Mouse (Mus musculus) frontal cortex, postnatal 14 days (tissue): Measurements from ENCODE around the gene Wdr90.
A peak's percentile ranks its signal among the peaks of the same experiment; 100 is the strongest.
"Not testable (repeated sequence)": the region's sequence is repeated elsewhere in the genome, so short reads cannot be mapped to it uniquely, and the experiment has no call there.

Source experiments
- DNase-seq, 2 experiments: peaks; one replicate each; pipeline ENCODE4 v3.0.0; 2022; ENCODE audit warnings: low spot score in 2 of 2

Wdr90 gene

DNA sequence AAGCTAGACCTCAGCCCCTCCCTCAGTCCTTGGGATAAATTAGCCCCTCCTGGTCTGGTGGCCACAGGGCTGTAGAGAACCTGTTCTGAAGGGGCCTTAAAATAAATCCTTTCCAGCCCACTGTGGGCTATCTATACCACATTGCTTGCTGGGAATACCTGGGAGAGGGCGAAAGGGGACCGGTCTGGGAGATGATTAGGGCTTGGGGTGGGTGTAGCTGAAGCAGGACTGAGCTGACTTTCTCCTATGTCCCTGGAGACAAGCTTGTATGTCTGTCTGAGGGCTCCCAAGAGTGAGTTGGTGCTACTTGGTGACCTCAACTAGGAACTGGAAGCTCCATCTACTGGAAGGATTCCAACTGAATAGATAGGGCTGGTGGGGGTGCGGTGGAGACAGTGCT, 15.7 kb upstream of the Wdr90 start:
- DNase-seq: no peak

DNA sequence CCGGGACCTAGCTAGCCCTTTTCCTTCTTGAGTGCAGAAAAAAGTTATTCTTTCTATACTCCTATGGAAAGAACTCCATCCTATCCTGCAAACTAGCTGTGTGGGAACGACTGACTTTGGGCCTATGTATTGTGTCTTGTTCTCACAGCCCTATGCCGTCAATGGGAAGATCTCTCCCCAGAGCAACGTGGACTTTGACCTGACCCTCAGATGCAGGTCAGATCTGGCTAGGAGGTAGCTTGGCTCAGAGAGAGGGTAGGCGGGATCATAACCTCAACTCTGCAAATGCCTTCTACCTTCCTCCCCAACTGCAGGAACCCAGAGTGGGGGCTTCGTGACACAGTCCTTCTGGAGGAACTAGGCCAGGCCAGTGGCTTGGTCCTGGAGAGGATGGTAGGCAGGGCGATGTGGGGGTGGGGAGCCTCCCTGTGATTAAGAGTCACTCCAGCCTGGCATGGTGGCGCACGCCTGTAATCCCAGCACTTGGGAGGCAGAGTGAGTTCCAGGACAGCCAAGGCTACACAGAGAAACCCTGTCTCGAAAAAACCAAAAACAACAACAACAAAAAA, 15.1 kb upstream of the Wdr90 start:
- DNase-seq: no peak

DNA sequence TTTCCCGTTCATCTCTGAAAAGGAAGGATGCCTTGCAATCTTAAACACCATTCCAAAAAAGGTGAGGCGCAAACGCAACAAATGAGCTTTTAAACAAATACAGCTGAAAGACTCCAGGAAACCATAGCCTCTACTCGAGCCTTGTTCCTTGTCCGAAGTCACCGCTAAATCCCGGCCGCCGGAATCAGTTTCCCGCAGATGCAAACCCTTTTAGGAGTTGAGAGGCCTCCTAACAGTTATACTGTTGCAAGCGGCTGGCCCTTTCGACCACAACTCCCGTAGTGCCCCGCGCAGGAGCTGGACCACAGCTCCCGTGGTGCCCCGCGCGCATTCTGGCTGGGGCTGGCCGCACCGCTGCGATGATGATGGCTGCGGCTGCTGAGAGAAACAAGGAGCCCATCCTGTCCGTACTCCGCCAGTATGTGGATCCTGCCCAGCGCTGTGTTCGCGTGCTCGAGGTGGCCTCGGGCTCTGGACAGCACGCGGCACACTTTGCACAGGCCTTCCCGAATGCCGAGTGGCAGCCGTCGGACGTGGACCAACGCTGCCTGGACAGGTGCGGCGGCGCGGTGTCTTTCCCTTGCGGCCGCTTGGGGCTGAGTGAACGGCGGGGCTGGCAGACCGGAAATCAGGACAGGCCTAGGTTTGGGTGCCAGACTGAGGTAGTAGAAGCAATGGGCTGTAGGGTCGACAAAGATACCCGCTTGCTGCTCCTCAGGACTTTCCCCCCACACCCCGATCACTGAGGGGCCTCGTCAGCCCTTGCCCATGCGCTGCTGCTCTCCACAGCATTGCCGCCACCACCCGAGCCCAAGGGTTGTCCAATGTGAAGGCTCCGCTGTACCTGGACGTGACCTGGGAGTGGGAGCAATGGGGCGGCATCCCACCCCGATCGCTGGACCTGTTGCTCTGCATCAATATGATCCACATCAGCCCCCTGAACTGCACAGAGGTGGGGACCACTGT, 14.2 kb upstream of the Wdr90 start:
- peak; percentile 84 to 88 for DNase-seq

DNA sequence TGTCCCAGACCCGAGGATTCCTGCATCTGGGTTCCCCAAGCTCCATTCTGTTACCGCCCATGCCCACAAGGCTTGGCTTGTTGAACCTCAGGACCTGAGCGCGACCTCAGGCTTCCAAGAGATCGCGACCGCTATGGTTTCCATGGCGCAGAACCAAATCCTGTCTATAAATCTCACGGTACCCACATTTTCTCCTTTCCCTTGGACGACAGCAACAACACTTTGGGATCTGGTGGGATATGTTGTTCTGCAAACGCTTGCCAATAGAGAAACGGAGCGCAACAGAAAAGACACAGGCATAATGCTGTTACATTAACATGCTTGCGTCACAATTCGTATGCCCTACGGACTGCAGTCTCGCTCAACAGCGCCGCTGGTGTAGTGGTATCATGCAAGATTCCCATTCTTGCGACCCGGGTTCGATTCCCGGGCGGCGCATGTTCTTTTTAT, 13.4 kb upstream of the Wdr90 start, which contains the start of gene Mettl26:
Gene Mettl26, plus strand, starts transcription at position 354 of the 450 bp plus-strand sequence.
- peak; percentile 93 to 100 for DNase-seq

DNA sequence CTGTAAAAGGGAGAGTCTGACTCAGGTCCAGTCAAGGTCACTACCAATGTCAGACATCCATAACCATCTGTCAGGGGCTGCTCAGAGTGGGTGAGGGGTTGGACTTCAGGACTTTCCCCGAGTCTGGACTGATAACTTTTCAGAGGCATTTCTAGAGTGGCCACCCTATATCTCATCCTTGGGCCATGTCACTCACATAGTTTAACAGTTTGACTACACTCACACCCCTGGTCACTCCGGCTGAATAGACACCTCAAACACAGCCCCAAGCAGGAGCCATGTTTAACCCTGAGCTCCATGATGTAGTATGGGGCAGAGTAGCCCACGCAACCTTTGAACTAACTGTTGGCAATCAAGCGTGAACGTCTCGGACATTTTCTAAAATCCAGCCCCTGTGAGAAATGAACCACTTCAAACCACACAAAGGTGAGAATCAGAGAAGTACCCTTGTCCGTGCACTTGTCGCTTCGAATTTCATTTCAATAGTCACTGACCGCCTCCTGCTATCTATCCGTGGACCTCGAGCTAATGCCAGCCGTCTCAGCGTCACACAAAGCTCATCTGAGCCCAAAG, 12.9 kb upstream of the Wdr90 start:
- DNase-seq: no peak

DNA sequence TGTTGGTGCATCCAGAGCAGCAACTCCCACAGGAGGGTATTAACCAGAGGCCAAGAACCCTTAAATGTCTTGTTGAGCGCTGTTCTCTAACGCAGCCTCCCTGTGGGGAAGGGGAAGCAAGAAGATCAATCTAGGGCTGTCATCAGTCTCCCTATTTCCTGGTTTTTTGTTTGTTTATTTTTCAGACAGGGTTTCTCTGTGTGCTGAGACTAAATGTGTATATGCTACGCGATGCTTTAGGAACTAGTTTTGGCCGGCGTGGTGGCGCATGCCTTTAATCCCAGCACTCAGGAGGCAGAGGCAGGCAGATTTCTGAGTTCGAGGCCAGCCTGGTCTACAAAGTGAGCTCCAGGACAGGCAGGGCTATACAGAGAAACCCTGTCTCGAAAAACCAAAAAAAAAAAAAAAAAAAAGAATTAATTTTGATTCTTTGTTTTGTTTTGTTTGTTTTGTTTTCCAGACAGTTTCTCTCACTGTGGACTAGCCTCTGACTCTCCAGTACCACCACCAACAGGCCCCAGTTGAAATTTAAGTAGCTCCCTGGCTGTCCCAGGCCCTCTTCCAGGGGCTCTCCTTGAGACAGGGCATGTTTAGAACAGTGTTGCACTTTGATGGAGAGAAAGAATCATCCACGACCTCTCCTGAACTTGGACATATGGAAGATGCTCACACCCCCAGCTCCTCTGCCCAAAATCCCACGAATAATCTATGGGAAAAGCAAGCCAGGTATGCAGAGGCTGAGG, 12.3 kb upstream of the Wdr90 start:
- no peak for DNase-seq

DNA sequence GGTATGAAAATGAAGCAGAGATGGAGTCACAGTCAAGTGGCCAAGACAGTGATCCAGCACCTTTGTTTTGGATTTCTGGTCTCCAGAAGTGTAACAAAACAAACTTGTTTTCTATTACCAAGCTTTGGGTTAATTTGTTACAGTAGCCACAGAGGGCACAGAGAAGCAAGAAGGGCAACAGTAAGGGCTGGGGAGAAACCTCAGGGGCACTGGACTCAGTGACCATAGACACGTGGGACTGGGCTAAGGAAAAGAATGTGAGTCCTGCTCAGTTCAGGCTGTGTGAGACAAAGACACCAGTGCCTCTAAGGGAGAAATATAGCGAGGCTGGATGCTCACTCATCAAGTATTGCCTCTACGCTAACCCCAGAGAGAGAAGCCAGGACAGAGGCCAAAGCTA, 11.4 kb upstream of the Wdr90 start:
- no peak for DNase-seq

DNA sequence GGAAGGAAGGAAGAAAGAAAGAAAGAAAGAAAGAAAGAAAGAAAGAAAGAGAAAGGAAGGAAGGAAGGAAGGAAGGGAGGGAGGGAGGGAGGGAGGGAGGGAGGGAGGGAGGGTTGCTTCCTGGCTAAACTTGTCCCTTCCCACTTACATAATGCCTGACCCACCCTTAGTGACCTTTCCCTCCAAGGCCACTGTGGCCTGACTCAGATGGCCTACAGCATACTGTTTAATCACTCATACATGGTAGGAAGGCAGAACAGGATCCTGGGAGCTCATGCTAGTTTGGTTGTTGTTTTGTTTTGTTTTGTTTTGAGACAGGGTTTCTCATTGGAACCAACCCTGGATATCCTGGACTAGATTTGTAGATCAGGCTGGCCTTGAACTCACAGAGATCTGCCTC, 10.3 kb upstream of the Wdr90 start:
- DNase-seq: not testable (repeated sequence)

DNA sequence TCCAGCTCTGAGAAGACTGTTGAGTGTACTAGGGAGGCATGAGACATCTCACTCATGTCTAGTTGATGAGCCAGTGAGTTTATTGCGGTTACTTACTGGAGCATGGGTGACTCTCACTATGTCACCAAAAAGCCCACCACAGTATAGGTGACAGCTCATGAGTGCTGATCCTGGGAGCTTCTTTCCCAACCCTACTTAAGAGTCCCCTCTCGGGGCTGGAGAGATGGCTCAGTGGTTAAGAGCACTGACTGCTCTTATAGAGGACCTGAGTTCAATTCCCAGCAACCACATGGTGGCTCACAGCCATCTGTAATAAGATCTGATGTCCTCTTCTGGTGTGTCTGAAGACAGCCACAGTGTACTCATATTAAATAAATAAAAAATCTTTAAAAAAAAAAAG, 8.7 kb upstream of the Wdr90 start:
- no peak for DNase-seq

DNA sequence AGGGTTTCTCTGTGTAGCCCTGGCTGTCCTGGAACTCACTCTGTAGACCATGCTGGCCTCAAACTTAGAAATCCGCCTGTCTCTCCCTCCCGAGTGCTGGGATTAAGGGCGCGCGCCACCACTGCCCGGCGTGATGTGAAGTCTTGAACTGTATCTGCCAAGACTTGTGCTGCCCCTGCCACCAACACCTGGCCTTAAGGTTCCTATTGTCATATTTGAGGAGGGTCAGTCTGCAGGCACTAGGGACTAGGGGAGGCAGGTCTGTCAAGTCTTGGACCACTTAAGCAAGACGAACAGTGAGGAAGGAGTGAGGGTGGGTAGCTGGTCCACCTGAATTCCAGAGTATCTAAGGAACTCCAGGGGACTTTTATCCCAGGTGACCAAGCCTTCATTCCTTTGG, 8.2 kb upstream of the Wdr90 start:
- no peak for DNase-seq

DNA sequence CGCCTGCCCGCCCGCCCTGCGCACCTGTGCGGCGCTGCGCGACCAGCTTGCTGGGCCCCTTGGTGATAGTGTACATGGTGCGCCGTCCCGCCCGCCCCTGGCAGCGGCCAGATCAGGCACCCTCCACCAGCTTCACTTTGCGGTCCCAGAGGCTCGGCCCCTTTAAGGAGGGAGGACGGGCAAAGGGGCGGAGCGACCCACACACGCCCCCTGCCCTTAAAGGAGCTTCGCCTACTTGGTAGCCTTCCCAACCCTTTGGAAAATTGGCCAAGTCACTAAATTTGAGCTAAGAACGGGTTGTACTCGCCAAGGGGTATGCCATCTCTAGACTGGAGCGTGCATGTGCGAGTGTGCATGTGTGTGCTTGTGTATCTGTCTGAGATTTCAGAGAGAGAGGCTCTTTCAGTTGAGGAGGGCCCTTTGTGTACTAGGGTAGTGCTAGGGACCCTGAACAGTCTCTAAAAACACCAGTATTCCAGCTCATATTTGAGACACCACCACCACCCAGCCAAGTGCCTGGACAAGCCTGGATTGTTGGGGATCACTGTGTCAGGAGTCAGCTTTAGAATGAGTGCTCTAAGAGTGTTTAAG, 7.4 kb upstream of the Wdr90 start, which contains the start of gene Mcrip2:
Gene Mcrip2, minus strand, starts transcription at position 164 of the 591 bp plus-strand sequence.
- DNase-seq: peak; percentile 71 to 72

DNA sequence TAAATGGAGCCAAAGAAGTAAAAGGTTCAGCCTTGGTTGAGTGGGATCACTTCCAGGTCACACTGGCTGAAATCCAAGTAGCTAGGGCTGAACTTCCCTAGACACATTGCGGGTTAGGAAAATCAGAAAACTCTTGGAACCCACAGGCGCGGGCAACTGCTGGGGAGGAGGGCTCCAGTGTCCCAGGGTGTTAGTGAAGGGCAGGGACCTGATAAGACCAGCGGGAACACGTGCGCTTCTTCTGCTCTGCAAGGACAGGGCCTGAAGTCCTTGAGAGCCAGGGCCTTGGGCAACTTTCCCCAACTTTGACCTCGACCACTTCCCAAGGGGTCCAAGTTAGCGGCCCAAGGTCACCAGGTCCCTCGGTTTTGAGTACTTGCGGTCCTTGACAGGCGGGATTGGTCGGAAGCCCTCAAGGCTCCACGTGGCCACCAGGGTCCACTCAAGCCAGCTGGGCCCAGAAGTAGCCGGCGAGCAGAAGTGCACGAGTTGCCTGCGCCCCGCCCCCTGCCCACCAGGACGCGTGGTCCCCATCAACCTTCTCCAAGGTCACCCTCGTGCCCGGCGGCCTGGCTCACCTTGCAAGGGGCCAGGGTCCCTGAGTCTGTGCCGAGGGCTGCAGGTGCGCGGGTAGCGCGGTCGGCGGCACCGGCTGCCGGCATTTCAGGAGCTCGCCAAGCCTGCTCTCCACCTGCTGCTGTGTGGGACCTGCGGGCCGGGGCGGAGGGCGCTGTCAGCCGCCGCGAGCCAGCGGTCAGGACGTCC, 6.7 kb upstream of the Wdr90 start:
- no peak for DNase-seq

DNA sequence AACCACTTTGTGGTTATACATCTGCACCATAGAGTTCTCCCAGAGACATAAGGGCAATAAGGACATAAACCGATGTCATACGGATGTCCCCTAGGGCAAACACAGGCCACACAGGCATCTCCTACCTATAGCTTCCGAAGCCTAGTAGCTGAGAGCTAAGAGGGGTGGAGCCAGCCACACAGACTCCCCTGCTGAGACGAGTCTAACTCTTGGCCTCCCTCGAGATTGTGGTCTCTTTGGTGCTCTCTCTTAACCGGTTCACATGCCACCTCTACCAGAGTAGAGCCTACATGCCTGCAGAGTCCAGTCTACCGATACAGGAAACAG, 6.2 kb upstream of the Wdr90 start:
- DNase-seq: no peak

DNA sequence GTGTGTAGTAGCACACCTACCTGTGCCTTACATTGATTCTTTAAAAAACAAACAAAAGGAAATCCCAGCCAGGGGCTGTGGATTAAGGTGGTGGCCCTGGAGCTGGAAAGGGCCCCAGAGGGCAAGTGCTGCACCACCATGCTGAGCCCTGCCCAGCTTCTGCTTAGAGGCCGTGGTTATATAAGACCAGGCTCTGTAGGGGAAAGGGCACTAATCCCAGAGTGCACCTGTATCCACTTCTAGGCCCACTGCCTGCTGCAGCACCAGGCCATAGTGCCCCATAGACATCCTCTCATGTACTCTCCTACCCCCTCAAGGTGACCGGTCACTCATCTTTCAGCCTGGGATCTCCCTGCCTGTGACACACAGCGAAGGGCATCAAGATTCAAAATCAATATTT, 4.9 kb upstream of the Wdr90 start:
- DNase-seq: no peak

DNA sequence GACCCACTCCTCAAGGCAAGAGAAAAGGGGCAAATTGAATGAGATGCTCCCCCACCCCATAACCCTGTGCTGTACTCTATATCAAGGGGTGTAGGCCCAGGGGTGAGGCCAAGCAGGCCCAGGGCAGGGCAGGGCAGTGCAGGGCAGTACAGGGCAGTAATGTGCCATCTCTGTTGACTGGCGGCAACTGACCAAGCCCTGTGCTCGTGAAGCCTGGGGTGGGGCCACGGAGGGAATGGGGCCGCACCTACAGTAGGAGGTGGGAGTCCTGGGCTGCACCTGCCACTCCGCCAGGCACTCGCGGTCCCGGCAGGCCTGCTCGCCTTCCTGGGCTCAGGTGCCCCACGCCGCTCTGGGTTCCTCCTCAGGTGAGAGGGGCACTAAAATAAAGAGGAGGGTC, 4.0 kb upstream of the Wdr90 start:
- no peak for DNase-seq

DNA sequence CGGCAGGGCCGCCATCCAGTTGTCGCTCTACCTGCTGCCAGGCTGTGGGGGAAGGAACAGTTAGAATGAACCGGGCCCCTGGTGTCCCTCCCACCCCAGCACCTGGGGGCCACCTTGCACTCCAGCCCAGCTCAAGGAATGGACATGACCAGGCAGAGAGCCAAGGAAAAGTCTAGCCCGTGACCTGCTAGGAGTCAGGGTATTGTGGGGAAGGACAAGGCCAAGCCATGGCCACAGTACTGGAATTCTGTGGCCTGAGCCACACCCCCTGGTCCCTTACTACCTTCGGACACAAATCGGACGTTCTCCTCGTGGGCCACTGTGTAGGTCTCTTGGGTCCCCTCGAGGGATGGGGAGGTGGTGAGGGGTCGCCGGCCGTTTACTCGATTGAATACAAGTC, 3.0 kb upstream of the Wdr90 start:
- no peak for DNase-seq

DNA sequence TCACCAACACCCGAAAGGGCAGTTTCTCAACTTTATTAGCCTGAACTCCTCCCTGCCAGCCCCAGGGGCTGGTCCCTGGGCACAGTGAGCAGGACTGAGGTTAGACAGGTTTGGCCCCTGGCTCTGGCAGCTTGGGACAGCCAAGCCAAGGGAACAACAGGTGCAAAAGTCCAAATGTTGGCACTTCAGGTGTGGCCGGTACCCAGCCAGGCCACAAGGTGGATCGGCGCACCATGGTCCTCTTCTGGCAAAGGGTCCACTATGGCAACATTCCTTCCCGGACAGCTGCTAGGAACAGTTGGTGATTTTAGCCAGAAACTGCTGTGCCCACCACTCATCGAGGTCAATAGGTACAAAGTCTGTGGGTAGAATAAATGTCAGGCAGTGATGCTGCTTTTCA, 2.4 kb upstream of the Wdr90 start:
- no peak for DNase-seq

DNA sequence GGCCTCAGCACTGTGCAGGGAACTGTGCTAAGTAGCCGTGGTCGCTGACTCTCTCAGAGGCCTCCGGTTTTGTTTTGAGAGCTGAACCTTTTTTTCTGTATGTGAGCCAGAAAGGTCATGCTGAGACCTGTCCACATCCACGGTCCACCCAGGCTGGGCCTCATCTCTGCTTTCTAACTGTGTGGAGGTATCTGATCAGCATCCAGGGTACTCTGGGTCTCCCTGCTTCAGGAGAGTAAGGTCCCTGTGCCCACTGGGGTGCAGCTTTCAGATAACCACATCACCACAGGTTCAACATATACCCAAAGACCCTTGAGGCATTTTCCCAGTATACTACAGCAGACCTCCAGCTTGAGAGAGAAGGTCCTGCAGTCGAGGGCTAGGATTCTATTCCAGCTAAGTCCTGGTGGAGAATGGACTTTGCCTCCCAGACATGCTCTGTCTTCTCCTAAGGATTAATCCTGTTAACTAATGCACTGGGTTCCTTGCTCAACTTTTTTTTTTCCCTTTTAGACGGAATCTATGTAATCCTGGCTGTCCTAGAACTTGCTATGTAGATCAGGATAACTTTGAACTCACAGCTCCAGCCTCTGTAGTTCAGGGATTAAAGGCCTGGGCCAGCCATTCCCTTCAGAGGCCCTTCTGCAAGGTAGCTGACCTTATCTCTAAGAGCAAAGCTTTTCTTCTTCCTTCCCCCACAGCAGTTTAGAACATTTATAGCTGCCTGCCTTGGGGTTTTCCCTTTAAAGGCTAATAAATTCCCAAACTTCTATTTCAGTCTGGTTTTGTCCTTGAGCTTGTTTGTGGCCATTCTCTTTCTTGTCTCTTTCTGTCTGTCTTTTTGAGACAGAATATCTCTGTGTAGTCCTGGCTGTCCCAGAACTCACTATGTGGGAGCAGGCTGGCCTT, 657 bp upstream of the Wdr90 start:
- DNase-seq: no peak

DNA sequence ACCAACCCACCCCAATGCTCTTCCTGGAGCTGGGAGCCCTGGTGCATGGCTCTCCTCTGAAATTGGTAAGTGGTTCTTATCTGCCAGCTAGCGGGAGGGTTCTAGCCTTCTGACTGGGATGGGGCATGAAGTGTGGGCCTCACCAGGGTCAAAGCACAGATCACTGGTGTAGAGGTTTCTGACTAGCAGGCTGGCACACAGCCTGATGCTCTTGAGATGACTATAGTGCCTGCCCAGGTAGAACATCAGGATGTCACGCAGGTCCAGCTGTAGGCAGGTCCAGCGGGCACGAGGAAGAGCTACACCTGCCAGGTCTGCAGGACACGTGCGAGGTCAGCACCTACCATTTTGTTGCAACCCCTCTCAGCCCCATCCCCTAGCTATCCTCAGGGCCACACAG, 1.1 kb downstream of the Wdr90 start:
- no peak for DNase-seq

DNA sequence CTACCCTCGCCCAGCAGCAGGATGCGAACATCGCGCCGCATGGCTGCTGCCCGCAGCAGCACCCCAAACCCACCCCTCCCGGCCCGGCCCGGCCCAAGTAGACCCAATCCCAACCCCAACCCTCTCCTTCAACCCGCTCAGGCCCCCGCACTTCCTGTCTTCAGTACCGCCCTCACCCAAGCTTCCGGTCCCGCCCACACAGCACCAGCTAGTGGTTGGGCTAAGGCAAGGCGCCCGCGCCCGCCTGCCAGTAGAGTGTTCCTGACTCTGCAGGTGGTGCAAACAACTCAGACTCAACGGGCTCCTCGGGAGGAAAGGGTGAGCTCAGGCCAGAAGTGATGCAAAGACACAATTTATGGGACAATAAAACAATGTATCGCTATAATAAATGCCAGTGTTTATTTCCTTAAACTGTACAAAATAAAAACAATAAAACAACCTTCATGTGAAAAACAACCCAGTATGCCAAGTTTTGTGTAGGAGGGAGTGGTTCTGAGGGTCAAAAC, 16.9 kb downstream of the Wdr90 start, which contains the start of gene Rhot2:
Gene Rhot2, minus strand, starts transcription at position 456 of the 506 bp plus-strand sequence.
- peak; percentile 89 to 90 for DNase-seq
